Mouse (Mus musculus): ENCODE data around the gene 9430097D07Rik. TPM values are rescaled to one million over a fixed set of nuclear protein-coding genes. Genes with fewer than 3 reads are reported as not detected.

The 9430097D07Rik gene
- polyA plus RNA-seq, 1 experiment = 0.04 TPM

GRCm38 (mm10) chr2:32524536-32525031, 50.9 kb downstream of the 9430097D07Rik start:
- TF ChIP-seq FOSL1 (IDR thresholded peaks at IDR 0.05; ENCODE audit: insufficient read depth, low read length, poor library complexity, severe bottlenecking) (no peak), USF1 (IDR thresholded peaks at IDR 0.05; ENCODE audit: low read depth) (no peak), MYOD1 (IDR thresholded peaks at IDR 0.05; ENCODE audit: control insufficient read depth, insufficient read length, low read depth) (no peak), CTCF (IDR thresholded peaks at IDR 0.05; ENCODE audit: control insufficient read depth, insufficient read depth, insufficient read length) (no peak), MYOG (IDR thresholded peaks at IDR 0.05; ENCODE audit: control insufficient read depth, extremely low read depth, insufficient read length) (no peak), MAX (IDR thresholded peaks at IDR 0.05) (no peak), CEBPB (IDR thresholded peaks at IDR 0.05; ENCODE audit: low read depth) (no peak)
- Histone ChIP-seq H3K36me3 (ENCODE audit: control insufficient read depth, insufficient read depth) (no peaks in the 10 kb centered on the region), H3K79me3 (ENCODE audit: low read depth) (no peaks in the 10 kb centered on the region), H3K4me3 (ENCODE audit: insufficient read depth, poor library complexity, severe bottlenecking) (no peak overlapping the region), H3ac (ENCODE audit: control insufficient read depth, insufficient read length, low read depth) (no peak overlapping the region), H3K27me3 (ENCODE audit: control insufficient read depth, insufficient read depth, insufficient read length) (no peaks in the 10 kb centered on the region), H3K79me2 (ENCODE audit: control insufficient read depth, insufficient read depth) (no peaks in the 10 kb centered on the region)

Other genes starting within 250 kb of the 9430097D07Rik start
- gene Ciz1, start 223.4 kb downstream of the 9430097D07Rik start, polyA plus RNA-seq (2012; fragmentation: generic; extraction: Trizol) = 43.5 TPM
- gene Dnm1, start 222.3 kb downstream of the 9430097D07Rik start, polyA plus RNA-seq (2012; fragmentation: generic; extraction: Trizol) = 27.7 TPM
- 104 TPM for gene 1110008P14Rik, start 193.7 kb downstream of the 9430097D07Rik start, polyA plus RNA-seq (2012; fragmentation: generic; extraction: Trizol)
- gene Lcn2, start 187.4 kb downstream of the 9430097D07Rik start, polyA plus RNA-seq (2012; fragmentation: generic; extraction: Trizol) = not detected
- gene Ptges2, start 179.8 kb downstream of the 9430097D07Rik start, polyA plus RNA-seq (2012; fragmentation: generic; extraction: Trizol) = 39.1 TPM
- 3.2 TPM for gene Naif1, start 125.2 kb downstream of the 9430097D07Rik start, polyA plus RNA-seq (2012; fragmentation: generic; extraction: Trizol)
- gene Slc25a25, start 124.2 kb downstream of the 9430097D07Rik start, polyA plus RNA-seq (2012; fragmentation: generic; extraction: Trizol) = 11.2 TPM
- 2.4 TPM for gene Fam102a, start 40.4 kb downstream of the 9430097D07Rik start, polyA plus RNA-seq (2012; fragmentation: generic; extraction: Trizol)
- gene Dpm2, start 4.8 kb downstream of the 9430097D07Rik start, polyA plus RNA-seq (2012; fragmentation: generic; extraction: Trizol) = 73.7 TPM
- gene Pip5kl1, start 887 bp downstream of the 9430097D07Rik start, polyA plus RNA-seq (2012; fragmentation: generic; extraction: Trizol) = 0.05 TPM
- gene St6galnac4, start 11.4 kb upstream of the 9430097D07Rik start, polyA plus RNA-seq (2012; fragmentation: generic; extraction: Trizol) = 82.3 TPM
- gene St6galnac6, start 24.0 kb upstream of the 9430097D07Rik start, polyA plus RNA-seq (2012; fragmentation: generic; extraction: Trizol) = 59.1 TPM
- gene Ak1, start 46.1 kb upstream of the 9430097D07Rik start, polyA plus RNA-seq (2012; fragmentation: generic; extraction: Trizol) = 184 TPM
- gene Eng, start 70.9 kb upstream of the 9430097D07Rik start, polyA plus RNA-seq (2012; fragmentation: generic; extraction: Trizol) = 1.1 TPM
- 26.7 TPM for gene Fpgs, start 128.5 kb upstream of the 9430097D07Rik start, polyA plus RNA-seq (2012; fragmentation: generic; extraction: Trizol)
- gene Cdk9, start 137.4 kb upstream of the 9430097D07Rik start, polyA plus RNA-seq (2012; fragmentation: generic; extraction: Trizol) = 112 TPM
- gene Sh2d3c, start 145.4 kb upstream of the 9430097D07Rik start, polyA plus RNA-seq (2012; fragmentation: generic; extraction: Trizol) = 0.50 TPM
- gene 6330409D20Rik, start 165.3 kb upstream of the 9430097D07Rik start, polyA plus RNA-seq (2012; fragmentation: generic; extraction: Trizol) = not detected
- gene Tor2a, start 181.6 kb upstream of the 9430097D07Rik start, polyA plus RNA-seq (2012; fragmentation: generic; extraction: Trizol) = 35.7 TPM
- 0.14 TPM for gene Ttc16, start 199.9 kb upstream of the 9430097D07Rik start, polyA plus RNA-seq (2012; fragmentation: generic; extraction: Trizol)
- 83.9 TPM for gene Ptrh1, start 200.1 kb upstream of the 9430097D07Rik start, polyA plus RNA-seq (2012; fragmentation: generic; extraction: Trizol)
- gene Cfap157, start 208.7 kb upstream of the 9430097D07Rik start, polyA plus RNA-seq (2012; fragmentation: generic; extraction: Trizol) = 0.81 TPM

Data from C2C12 (cell line).